Mouse (Mus musculus): ENCODE measurements around the gene D5Ertd579e. TPM values are rescaled to one million over a fixed set of nuclear protein-coding genes. Genes with fewer than 3 reads are reported as not detected.
"Not testable (repeated sequence)": the region's sequence is repeated elsewhere in the genome, so short reads cannot be mapped to it uniquely, and the experiment has no call there.

Gene D5Ertd579e
- polyA plus RNA-seq, 1 experiment from 2014 or later = 39.4 TPM

DNA sequence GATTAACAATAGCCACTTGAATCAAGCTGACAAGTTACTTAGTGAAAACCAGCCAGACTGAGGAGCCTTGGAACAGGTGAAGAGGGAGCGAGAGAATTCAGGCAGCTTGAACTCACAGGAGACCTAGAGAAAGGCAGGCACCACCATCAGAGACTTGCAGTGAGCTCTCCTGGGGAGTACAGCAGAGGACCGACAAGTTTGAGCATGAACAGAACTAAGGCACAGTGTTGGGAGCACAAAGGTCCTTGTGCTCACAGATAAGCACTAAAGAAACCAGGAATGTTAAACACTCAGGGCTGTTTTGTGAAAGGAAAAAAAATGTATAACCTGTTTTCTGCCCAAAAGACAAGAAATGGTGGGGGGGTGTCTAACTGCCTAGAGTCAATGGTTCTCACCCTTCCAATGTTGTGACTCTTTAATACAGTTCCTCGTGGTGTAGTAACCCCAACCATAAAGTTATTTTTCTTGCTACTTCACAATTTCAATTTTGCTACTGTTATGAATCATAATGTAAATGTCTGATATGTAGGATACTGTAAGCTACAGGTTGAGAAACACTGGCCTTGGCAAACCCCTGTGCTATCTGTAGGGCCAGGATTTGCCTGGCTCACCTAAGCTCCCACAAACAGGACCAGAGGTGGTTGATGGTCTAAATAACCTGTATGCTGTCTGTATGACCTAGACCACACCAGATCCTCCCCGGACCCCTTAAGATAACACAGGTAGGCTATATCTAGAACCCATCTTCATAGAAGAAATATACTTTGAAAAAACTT lies 21.0 kb downstream of the D5Ertd579e start:
- H3K4me1 ChIP-seq (replicated peaks) = 0 out of 2 replicates have a peak, but pooled peaks cover 1% of the 10 kb centered on the region
- 86% methylated on average over 4 of the region's 4 CpGs for WGBS
- H3K36me3 ChIP-seq = peaks cover 17% of the 10 kb centered on the region
- no peaks in the 10 kb centered on the region for H3K9me3 ChIP-seq
- H3K27me3 ChIP-seq = no peaks in the 10 kb centered on the region
- H3K4me2 ChIP-seq (replicated peaks) = no peak overlapping the region
- no peak overlapping the region for H3K9ac ChIP-seq (replicated peaks)
- no peak overlapping the region for H3K27ac ChIP-seq
- no peak for ATAC-seq
- H3K4me3 ChIP-seq (replicated peaks) = no peak overlapping the region

DNA sequence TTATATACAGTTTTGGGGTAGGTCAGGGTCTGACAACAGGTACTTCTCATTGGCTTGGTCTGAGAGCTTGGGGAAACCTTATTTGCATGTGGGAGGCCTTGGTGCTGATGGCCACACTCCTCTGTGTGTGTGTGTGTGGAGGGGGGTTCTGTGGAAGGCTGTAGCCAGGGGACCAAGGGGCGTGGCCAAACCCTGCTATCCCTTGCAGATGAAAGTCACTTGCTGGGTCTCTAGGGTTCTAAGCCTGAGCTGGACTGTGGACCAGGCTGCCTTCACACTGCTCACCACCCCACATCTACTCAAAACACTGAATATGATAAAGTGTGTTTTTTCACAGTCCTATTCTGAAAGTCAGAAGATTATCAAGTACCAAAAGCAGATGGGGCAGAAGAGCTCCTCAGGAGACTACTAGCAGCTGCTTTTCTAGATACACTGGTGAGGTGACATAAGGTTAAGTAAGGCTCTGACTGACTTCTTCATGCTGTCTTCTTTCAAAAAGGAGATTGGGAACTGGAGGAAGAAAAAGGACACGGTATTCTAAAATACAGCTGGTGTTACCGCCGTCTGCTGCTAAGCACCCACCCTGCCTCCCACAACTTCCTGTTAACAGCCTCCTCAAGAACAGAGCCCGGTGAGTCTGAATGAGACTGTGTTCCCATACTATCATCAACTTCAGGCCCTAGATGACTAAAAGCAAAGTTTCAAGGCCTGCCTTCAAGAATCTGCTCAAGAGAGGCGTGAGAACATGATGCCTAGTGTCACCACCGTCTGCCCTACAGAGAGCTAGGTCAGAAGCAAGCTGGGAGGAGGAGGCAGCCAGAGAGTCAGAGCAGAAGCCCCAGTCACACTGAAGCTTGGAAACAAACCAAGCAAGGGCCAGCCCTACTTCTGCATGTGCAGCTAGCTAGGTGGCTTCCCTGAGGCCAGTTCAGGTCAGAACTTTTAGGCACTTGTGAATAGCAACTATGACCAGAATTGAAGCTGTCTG lies 26.5 kb downstream of the D5Ertd579e start:
- Histone ChIP-seq H3K9me3 (no peaks in the 10 kb centered on the region), H3K4me1 (replicated peaks) (no peaks in the 10 kb centered on the region), H3K36me3 (peaks cover 43% of the 10 kb centered on the region), H3K9ac (replicated peaks) (no peak overlapping the region), H3K27ac (no peak overlapping the region), H3K4me2 (replicated peaks) (no peak overlapping the region), H3K27me3 (no peaks in the 10 kb centered on the region), H3K4me3 (replicated peaks) (no peak overlapping the region)
- no peak for ATAC-seq
- 92% methylated on average over 7 of the region's 7 CpGs for WGBS

DNA sequence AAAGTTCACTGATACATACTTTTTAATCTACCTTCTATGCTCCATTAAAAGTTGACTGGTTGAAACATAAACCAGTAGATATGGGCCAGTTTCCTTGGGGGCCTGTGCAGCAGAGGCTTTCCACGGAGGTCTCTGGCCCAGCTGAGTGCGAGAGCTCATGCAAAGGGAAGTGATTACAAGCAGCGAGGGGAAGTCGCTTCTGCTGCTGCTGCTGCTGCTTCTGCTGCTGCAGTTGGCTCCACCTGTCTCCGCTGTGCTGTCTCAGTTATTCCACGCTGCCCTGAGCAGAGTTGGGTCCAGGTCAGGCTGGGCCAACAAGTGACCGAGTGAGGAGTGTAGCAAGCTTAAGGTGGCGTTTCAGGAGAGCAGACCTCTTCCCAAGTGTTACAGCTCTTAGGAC lies 27.3 kb downstream of the D5Ertd579e start:
- 92% methylated on average over 8 of the region's 8 CpGs for WGBS
- Histone ChIP-seq H3K27me3 (no peaks in the 10 kb centered on the region), H3K36me3 (peaks cover 45% of the 10 kb centered on the region), H3K9me3 (no peaks in the 10 kb centered on the region), H3K9ac (replicated peaks) (no peak overlapping the region), H3K4me3 (replicated peaks) (no peak overlapping the region), H3K4me1 (replicated peaks) (no peaks in the 10 kb centered on the region), H3K4me2 (replicated peaks) (no peak overlapping the region), H3K27ac (no peak overlapping the region)
- ATAC-seq = no peak

DNA sequence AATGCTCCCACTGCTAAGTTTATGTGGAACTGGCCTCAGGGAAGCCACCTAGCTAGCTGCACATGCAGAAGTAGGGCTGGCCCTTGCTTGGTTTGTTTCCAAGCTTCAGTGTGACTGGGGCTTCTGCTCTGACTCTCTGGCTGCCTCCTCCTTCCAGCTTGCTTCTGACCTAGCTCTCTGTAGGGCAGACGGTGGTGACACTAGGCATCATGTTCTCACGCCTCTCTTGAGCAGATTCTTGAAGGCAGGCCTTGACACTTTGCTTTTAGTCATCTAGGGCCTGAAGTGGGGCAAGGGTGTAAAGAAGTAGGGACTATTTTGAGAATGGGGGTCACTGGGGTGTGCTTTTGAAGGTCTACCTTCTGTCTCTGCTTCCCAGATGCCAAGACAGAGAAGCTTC lies 27.8 kb downstream of the D5Ertd579e start:
- peaks cover 46% of the 10 kb centered on the region for H3K36me3 ChIP-seq

DNA sequence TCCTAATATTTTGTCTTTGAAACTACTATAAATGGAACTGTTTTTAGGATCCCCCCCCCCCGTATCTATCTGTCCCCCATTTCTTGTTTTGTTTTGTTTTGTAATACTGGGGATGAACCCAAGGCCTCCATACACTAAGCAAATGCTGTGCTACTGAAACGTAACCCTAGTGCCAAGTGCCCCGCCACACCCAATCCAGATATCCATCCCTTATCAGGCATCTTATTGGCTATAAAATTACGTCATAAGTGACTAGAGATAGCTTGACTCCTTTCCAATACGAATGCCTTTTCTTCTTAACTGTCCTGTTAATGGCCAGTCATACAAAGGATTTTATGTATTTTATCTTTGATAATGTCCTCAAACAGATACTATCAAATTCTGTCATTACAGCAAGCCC lies 28.7 kb downstream of the D5Ertd579e start:
- H3K4me2 ChIP-seq (replicated peaks) = no peak overlapping the region
- whole genome bisulfite sequencing = 96% methylated on average over 5 of the region's 5 CpGs
- H3K36me3 ChIP-seq = peaks cover 42% of the 10 kb centered on the region
- H3K27ac ChIP-seq = no peak overlapping the region
- H3K27me3 ChIP-seq = no peaks in the 10 kb centered on the region
- no peak for ATAC-seq
- no peak overlapping the region for H3K4me3 ChIP-seq (replicated peaks)
- H3K9me3 ChIP-seq = no peaks in the 10 kb centered on the region
- no peak overlapping the region for H3K9ac ChIP-seq (replicated peaks)
- no peaks in the 10 kb centered on the region for H3K4me1 ChIP-seq (replicated peaks)

More for the DNA sequence above, 27.8 kb downstream of the D5Ertd579e start:
- H3K27me3 ChIP-seq; ATAC-seq; H3K9ac ChIP-seq (replicated peaks); H3K4me1 ChIP-seq (replicated peaks); H3K4me2 ChIP-seq (replicated peaks); H3K27ac ChIP-seq; H3K9me3 ChIP-seq; H3K4me3 ChIP-seq (replicated peaks): not testable (repeated sequence)
- WGBS = 86% methylated on average over 2 of the region's 2 CpGs

DNA sequence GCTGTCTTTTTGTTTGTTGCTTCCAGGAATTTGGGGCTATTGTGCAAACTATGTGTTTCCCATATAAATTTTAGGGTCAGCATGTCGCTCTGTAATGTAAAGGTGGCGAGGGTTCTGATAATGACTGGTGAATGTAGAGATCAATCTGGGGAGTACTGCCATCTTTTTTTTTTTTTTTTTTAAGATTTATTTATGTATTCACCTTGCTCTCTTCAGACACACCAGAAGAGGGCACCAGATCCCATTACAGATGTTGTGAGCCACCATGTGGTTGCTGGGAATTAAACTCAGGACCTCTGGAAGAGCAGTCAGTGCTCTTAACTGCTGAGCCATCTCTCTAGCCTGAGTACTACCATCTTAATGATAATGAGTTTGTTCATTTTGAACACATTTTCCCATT lies 29.1 kb downstream of the D5Ertd579e start:
- not testable (repeated sequence) for H3K9ac ChIP-seq (replicated peaks); ATAC-seq; H3K4me1 ChIP-seq (replicated peaks); H3K4me2 ChIP-seq (replicated peaks); H3K9me3 ChIP-seq; H3K27ac ChIP-seq; H3K4me3 ChIP-seq (replicated peaks); H3K27me3 ChIP-seq
- H3K36me3 ChIP-seq = peaks cover 39% of the 10 kb centered on the region
- 98% methylated on average over 2 of the region's 2 CpGs for WGBS

DNA sequence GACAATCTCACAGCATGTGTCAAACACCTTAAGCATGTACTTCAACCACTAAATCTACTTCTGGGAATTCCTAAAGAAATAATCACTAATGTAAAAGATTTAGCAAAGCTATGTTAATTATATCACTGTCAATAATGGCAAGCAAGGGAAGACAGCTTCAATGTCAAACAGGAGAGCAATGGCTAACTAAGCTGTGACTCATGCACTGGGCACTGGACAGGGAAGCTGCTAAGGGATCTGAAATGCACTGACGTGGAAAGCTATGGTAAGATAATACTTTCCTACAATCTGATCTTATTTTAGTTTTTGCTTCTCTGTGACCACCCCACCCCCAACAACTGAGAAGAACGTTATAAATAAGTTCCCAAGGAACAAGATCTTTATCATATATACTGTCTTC lies 32.5 kb downstream of the D5Ertd579e start:
- Histone ChIP-seq H3K4me2 (replicated peaks) (no peak overlapping the region), H3K9me3 (no peaks in the 10 kb centered on the region), H3K27me3 (no peaks in the 10 kb centered on the region), H3K4me1 (replicated peaks) (no peaks in the 10 kb centered on the region), H3K36me3 (peaks cover 15% of the 10 kb centered on the region), H3K9ac (replicated peaks) (no peak overlapping the region), H3K27ac (no peak overlapping the region), H3K4me3 (replicated peaks) (no peak overlapping the region)
- 93% methylated on average over 2 of the region's 2 CpGs for WGBS
- ATAC-seq = no peak

DNA sequence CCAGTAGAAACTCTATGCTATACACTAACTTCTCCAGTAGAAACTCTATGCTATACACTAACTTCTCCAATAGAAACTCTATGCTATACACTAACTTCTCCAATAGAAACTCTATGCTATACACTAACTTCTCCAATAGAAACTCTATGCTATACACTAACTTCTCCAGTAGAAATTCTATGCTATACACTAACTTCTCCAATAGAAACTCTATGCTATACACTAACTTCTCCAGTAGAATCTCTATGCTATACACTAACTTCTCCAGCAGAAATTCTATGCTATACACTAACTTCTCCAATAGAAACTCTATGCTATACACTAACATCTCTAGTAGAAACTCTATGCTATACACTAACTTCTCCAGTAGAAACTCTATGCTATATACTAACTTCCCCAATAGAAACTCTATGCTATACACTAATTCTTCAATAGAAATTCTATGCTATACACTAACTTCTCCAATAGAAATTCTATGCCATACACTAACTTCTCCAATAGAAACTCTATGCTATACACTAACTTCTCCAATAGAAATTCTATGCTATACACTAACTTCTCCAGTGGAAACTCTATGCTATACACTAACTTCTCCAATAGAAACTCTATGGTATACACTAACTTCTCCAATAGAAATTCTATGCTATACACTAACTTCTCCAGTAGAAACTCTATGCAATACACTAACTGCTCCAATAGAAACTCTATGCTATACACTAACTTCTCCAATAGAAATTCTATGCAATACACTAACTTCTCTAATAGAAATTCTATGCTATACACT lies 34.7 kb downstream of the D5Ertd579e start:
- H3K36me3 ChIP-seq = peaks cover 10% of the 10 kb centered on the region; the same call in 1 of the 2 replicates
- not testable (repeated sequence) for H3K27me3 ChIP-seq; H3K9me3 ChIP-seq; H3K9ac ChIP-seq (replicated peaks); H3K4me2 ChIP-seq (replicated peaks); H3K27ac ChIP-seq; H3K4me1 ChIP-seq (replicated peaks); H3K4me3 ChIP-seq (replicated peaks); ATAC-seq

DNA sequence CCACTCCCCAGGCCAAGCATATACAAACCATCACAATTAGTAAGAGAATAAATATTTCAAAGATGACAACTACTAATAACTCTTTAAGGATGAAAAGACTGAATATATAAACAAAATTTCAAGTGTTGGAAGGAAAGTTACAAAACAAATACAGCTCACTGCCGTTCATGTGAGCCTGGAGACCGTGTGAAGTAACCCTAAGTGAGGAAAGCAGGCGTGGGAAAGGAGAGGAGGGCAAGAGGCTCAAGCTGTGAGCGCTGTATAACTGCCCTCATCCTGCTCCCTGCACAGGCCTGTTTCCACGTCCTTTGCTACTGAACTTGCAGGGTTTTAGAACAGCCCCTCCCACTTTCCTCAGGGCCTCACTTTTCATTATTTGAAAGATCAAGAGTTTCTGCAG lies 70.2 kb downstream of the D5Ertd579e start:
- Histone ChIP-seq H3K4me1 (replicated peaks) (peaks cover 4% of the 10 kb centered on the region; the same call in 1 of the 2 replicates), H3K4me2 (replicated peaks) (no peak overlapping the region), H3K36me3 (peaks cover 21% of the 10 kb centered on the region), H3K9me3 (no peaks in the 10 kb centered on the region), H3K4me3 (replicated peaks) (no peak overlapping the region), H3K9ac (replicated peaks) (no peak overlapping the region), H3K27ac (no peak overlapping the region), H3K27me3 (no peaks in the 10 kb centered on the region)
- no peak for ATAC-seq
- WGBS = 80% methylated on average over 5 of the region's 5 CpGs

DNA sequence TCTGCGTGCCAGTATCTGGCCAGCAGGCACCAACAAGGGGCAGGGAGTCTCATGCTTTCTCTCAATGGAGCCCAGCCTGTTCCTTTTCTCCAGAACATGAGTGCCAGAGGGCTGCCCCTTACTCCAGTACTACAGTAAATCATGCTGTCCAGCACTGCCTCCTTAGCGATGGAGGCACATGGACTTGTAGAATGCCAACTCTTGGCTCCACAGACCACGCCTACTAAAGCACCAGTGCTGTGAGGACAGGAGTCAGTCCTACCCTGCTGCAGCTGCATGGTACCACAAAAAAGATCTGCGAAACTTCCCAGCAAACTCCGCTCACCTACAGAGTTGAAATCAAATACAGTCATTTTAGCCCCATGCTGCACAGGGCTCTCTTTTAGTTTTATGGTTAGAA lies 72.2 kb downstream of the D5Ertd579e start:
- no peaks in the 10 kb centered on the region for H3K9me3 ChIP-seq
- no peak overlapping the region for H3K9ac ChIP-seq (replicated peaks)
- H3K36me3 ChIP-seq = peaks cover 11% of the 10 kb centered on the region
- no peak overlapping the region for H3K4me2 ChIP-seq (replicated peaks)
- peaks cover 4% of the 10 kb centered on the region; the same call in 1 of the 2 replicates for H3K4me1 ChIP-seq (replicated peaks)
- no peak overlapping the region for H3K4me3 ChIP-seq (replicated peaks)
- no peaks in the 10 kb centered on the region for H3K27me3 ChIP-seq
- no peak overlapping the region for H3K27ac ChIP-seq
- ATAC-seq = no peak
- 96% methylated on average over 5 of the region's 5 CpGs for WGBS

DNA sequence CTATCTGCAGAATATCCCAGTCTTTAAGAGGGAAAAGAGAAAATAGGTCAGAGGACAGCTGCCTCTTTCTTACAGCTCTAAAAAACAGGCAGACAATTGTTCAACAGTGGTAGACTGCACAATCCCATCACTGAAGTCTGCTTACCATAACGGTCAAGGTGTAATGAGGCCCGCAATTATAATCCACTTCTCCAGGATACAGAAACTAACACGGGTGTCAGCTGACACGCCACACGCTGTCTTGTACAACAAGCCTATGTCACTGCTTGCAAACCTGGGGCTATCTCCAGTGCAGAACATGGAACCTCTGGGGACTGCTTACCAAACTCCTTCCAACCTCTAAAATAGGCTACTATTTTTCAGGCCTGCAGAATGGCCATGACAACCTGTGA lies 74.8 kb downstream of the D5Ertd579e start:
- Histone ChIP-seq H3K9ac (replicated peaks) (no peak overlapping the region), H3K4me1 (replicated peaks) (peaks cover 1% of the 10 kb centered on the region; the same call in 1 of the 2 replicates), H3K36me3 (peaks cover 23% of the 10 kb centered on the region), H3K4me2 (replicated peaks) (no peak overlapping the region), H3K27me3 (no peaks in the 10 kb centered on the region), H3K4me3 (replicated peaks) (no peak overlapping the region), H3K9me3 (no peaks in the 10 kb centered on the region), H3K27ac (no peak overlapping the region)
- ATAC-seq = no peak
- WGBS = 87% methylated on average over 5 of the region's 5 CpGs

Measured in midbrain, embryonic 13.5 days (tissue).